Mouse (Mus musculus) thymus, postnatal 36 days (tissue): ENCODE data around the gene Soga1.

Experiments used
- DNase-seq, 2 experiments: peaks; one replicate each; pipeline ENCODE4 v3.0.0; 2022; ENCODE audit warnings: mixed read lengths in 2 of 2

The Soga1 gene

GRCm38 (mm10) chr2:157035371-157035770 is 43.7 kb downstream of the Soga1 start:
- no peak for DNase-seq

GRCm38 (mm10) chr2:157030804-157031203 is 48.2 kb downstream of the Soga1 start:
- DNase-seq: peak; percentile 76 to 80

DNA sequence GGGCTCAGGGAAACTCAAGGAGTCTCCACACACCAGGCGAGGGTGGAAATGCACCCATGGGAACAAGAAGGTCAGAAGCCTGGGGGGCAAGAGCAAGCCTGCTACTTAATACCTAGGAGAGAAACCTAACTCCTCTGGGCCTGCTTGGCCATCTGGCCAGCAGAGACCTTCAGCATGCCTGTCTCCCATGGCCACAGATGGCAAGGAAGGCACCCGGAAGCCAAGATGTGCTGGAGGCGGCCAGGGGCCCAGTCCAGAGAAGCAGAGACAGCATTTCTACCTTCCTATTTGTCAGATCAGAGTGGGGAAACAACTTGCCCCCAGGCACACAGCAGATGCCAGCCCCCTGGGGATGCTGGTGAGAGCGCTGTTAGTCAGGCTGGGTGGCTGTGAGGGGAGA is 50.8 kb downstream of the Soga1 start:
- DNase-seq: no peak

- no peak for DNase-seq
Observed at GRCm38 (mm10) chr2:157027106-157028008, 51.7 kb downstream of the Soga1 start.

- DNase-seq: no peak
Observed at GRCm38 (mm10) chr2:157021156-157021555, 57.9 kb downstream of the Soga1 start.

- DNase-seq: no peak
Observed at GRCm38 (mm10) chr2:157019228-157019627, 59.8 kb downstream of the Soga1 start.

DNA sequence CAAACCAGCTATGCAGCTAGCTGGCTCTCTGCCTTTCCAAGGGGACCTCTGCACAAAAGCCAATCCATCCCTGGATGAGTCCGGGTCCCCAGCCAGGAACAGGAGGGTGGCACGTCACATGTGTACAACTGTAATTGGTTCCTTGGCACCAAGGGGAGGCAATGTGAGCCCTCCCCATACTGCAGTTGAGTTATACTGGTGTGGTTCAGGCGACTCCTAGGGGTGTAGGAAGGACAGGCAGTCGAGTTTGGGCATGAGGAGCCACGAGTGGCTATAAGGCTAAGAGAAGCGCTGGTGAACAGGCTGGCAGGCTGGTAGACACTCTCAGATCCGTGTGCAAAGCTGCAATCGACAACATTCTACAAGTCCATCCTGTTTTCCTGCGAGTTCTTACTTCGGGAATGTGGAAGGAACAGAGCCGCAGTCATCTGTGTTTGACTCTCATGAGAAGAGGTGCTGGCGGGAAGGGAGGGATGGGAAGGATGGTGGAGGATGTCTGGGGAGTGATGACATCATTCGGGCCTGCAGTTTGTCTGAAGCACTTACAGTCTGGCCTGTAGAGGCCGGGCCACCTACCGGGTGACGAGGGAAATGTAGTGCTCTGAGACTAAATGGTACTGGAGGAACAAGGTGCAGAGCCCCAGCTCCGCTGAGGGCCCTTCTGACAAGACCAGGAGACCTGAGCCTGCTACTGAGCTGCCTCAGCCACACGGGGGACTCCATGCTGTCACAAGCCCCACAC is 62.4 kb downstream of the Soga1 start:
- DNase-seq: no peak

- no peak for DNase-seq
Observed at GRCm38 (mm10) chr2:157012341-157012740, 66.7 kb downstream of the Soga1 start.

DNA sequence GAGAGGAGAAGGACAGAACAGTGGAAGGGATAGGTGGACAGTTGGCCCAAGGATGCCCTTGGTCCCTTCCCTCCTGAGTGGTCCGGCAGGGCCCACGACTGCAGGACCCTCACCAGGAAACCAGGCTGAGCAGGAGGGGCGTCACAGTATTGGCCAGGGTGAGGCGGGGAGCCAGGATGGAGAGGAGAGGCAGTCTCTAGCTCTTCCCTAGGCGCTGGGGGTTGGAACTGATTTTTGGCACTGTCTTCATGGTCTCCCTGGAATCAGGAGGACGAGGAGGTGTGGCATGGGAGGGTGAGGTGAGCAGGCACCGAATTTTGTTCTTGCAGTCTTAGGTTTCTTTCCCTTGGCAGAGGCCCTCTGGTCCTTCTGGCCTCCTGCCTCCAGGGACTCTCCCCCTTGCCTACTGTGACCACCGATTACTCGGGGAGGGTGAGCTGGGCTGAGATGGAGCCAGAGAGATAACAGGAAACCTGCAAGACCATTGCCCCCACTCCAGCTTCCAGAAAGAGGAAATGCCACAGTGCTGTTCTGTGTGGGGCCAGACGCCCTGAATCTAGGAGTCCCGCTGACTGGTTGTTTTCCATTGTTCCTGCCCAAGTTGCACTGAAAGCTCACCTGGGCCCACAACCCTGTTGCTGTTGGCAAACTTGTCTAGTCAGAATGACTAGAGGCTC is 68.3 kb downstream of the Soga1 start:
- no peak for DNase-seq

GRCm38 (mm10) chr2:157010121-157010520 is 68.9 kb downstream of the Soga1 start:
- no peak for DNase-seq

DNA sequence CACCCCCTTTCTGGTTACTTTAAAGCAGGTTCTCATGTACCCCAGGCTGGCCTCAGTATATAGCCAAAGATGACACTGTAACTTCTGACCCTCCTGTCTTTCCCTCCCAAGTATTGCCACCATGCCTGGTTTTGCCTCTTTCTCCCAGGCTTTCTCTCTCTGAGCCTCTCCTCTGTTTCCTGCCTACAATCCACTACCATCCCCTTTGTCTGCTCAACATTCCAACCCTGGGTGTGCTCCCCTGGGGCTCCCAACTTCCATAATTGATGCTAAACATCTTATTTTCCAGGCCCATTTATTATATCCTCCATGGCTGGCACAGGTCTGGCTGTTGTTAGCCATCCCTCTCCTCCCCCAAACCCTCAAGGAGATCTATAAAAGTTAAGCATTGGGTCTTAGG is 70.5 kb downstream of the Soga1 start:
- DNase-seq: no peak

- DNase-seq: no peak
Observed at GRCm38 (mm10) chr2:157007234-157007596, 71.8 kb downstream of the Soga1 start.

DNA sequence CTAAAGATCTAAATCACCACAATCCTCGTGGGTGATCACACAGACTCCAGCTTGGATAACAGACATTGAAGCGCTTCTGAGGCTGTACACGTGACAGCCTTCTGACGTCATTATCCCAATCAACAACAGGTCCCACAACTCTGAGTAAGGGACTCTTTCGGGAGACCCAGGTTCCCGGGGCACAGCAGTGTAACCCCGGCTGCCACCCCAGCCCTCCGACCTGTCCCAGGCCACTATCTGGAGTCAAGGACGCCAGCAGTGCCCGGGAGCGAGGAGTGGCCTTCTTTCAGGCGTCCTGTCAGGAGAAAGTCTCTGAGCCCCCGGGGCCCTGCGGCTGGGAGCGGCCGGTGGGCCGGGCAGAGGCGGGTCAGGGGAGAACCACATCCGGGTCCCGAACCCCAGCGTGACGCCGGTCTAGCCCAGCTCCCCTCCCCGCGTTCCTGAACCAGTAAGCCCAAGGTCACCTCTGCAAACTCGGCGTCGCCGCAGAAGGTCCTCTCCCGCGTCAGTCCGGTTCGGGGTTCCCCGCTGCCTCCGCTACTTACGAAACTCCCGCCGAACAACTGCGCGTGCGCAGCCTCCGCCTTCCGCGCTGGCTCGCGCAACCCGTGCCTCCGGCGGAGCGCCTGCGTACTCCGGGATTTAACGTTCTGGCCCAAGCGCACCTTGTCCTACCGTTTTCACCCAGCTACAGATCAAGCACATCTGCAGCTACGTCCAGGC is 72.4 kb downstream of the Soga1 start, which contains the start of gene Dsn1:
Gene Dsn1 (minus strand): TSS at position 644 of the 723 bp plus-strand sequence.
- peak; percentile 86 to 87 for DNase-seq

GRCm38 (mm10) chr2:157002321-157002720 is 76.7 kb downstream of the Soga1 start:
- no peak for DNase-seq

- DNase-seq: no peak
Observed at GRCm38 (mm10) chr2:156998263-156998662, 80.8 kb downstream of the Soga1 start.

- DNase-seq: peak; percentile 34 to 42
Observed at GRCm38 (mm10) chr2:156996576-156996975, 82.5 kb downstream of the Soga1 start.

DNA sequence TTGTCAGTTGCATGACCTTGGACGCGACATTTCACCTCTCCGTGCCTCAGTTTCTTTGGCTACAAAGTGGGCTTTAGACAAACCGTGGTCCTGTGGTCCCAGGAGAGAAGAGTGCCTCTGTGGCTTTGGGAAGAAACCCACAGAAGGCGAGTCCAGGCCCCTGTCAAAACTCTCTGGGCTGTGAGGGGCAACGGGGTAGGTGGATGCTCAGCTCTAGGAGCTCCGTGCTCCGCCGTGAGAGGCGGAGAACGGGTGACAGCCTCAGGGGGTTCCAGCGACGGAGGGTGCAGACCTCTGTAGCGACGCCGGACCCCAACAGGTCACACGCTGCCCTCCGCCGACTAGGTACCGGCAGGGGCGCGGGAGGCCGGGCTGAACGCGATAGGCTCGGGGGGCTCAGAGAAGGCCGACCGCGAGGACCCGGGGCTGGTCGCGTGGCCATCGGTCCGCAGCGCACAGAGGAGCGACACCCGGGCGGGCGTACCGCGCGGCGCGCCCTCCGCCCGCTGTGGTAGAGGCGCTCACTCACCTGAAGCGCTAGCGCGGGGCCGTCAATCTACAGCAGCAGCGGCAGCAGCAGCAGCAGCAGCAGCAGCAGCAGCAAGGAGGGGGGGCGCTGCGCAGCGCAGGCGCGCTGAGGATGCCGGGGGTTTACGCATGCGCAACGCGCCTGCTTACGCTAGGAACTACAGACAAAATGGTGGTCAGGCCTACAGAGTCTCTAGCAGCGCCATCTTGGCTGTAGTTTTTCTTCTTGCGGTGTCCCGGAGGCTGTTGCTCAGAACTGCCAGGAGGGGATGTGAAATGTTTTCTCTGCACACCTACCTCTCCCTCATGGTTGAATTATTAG is 87.4 kb downstream of the Soga1 start, which contains the start of gene Ndrg3:
Gene Ndrg3 (minus strand): TSS at position 587 of the 850 bp plus-strand sequence.
- peak; percentile 97 to 98 for DNase-seq

GRCm38 (mm10) chr2:156990727-156991431 is 88.2 kb downstream of the Soga1 start:
- peak; percentile 22 to 44 for DNase-seq

GRCm38 (mm10) chr2:156987316-156987715 is 91.7 kb downstream of the Soga1 start:
- DNase-seq: no peak

GRCm38 (mm10) chr2:156982864-156983263 is 96.2 kb downstream of the Soga1 start:
- DNase-seq: no peak

GRCm38 (mm10) chr2:156981291-156981690 is 97.8 kb downstream of the Soga1 start:
- DNase-seq: no peak
